Mouse (Mus musculus): Measurements from ENCODE around the gene Cyp2e1. TPM values are rescaled to one million over a fixed set of nuclear protein-coding genes. Genes with fewer than 3 reads are reported as not detected.
"Not testable (repeated sequence)": the region's sequence is repeated elsewhere in the genome, so short reads cannot be mapped to it uniquely, and the experiment has no call there.

The Cyp2e1 gene
- polyA plus RNA-seq, 1 experiment from 2014 or later: not detected

GRCm38 (mm10) chr7:140754556-140754955, 9.0 kb upstream of the Cyp2e1 start:
- no peak overlapping the region for H3K4me3 ChIP-seq (ENCODE audit: low read depth, low read length)
- H3K9me3 ChIP-seq (ENCODE audit: control insufficient read depth, low read length): no peaks in the 10 kb centered on the region
- H3K36me3 ChIP-seq (ENCODE audit: control insufficient read depth, insufficient read depth, low read length): no peaks in the 10 kb centered on the region
- no peaks in the 10 kb centered on the region for H3K27me3 ChIP-seq (replicated peaks; ENCODE audit: control insufficient read depth, insufficient read depth, low read length)
- H3K4me1 ChIP-seq (replicated peaks; ENCODE audit: control insufficient read depth, insufficient read depth, low read length): no peaks in the 10 kb centered on the region
- ATAC-seq (replicated peaks; ENCODE audit: low FRiP score) (no peak), DNase-seq (ENCODE audit: low spot score) (no peak)
- no peak overlapping the region for H3K9ac ChIP-seq (ENCODE audit: low read depth, low read length)
- H3K27ac ChIP-seq (ENCODE audit: low read depth, low read length): no peak overlapping the region
- no peak overlapping the region for H3K4me2 ChIP-seq

GRCm38 (mm10) chr7:140756151-140756854, 7.2 kb upstream of the Cyp2e1 start:
- no peak overlapping the region for H3K4me2 ChIP-seq
- H3K9me3 ChIP-seq (ENCODE audit: control insufficient read depth, low read length): no peaks in the 10 kb centered on the region
- H3K4me1 ChIP-seq (replicated peaks; ENCODE audit: control insufficient read depth, insufficient read depth, low read length): no peaks in the 10 kb centered on the region
- 64% methylated on average over 4 of the region's 4 CpGs for WGBS
- ATAC-seq (replicated peaks; ENCODE audit: low FRiP score) (no peak; the same call in 1 of the 2 replicates), DNase-seq (ENCODE audit: low spot score) (no peak)
- H3K27ac ChIP-seq (ENCODE audit: low read depth, low read length): 0 out of 2 replicates have a peak overlapping the region, but pooled peaks have one; percentile 35
- H3K4me3 ChIP-seq (ENCODE audit: low read depth, low read length): no peak overlapping the region
- no peaks in the 10 kb centered on the region for H3K27me3 ChIP-seq (replicated peaks; ENCODE audit: control insufficient read depth, insufficient read depth, low read length)
- no peak overlapping the region for H3K9ac ChIP-seq (ENCODE audit: low read depth, low read length)
- H3K36me3 ChIP-seq (ENCODE audit: control insufficient read depth, insufficient read depth, low read length): no peaks in the 10 kb centered on the region

- H3K4me3 ChIP-seq (ENCODE audit: low read depth, low read length): no peak overlapping the region
- no peaks in the 10 kb centered on the region for H3K4me1 ChIP-seq (replicated peaks; ENCODE audit: control insufficient read depth, insufficient read depth, low read length)
- DNase-seq (ENCODE audit: low spot score) (no peak), ATAC-seq (replicated peaks; ENCODE audit: low FRiP score) (no peak)
- no peak overlapping the region for H3K4me2 ChIP-seq
- H3K9ac ChIP-seq (ENCODE audit: low read depth, low read length): no peak overlapping the region
- H3K9me3 ChIP-seq (ENCODE audit: control insufficient read depth, low read length): no peaks in the 10 kb centered on the region
- H3K27me3 ChIP-seq (replicated peaks; ENCODE audit: control insufficient read depth, insufficient read depth, low read length): no peaks in the 10 kb centered on the region
- H3K27ac ChIP-seq (ENCODE audit: low read depth, low read length): no peak overlapping the region
- no peaks in the 10 kb centered on the region for H3K36me3 ChIP-seq (ENCODE audit: control insufficient read depth, insufficient read depth, low read length)
Measured at GRCm38 (mm10) chr7:140760647-140761046, 2.9 kb upstream of the Cyp2e1 start.

- ATAC-seq (replicated peaks; ENCODE audit: low FRiP score); H3K4me3 ChIP-seq (ENCODE audit: low read depth, low read length); H3K4me1 ChIP-seq (replicated peaks; ENCODE audit: control insufficient read depth, insufficient read depth, low read length); H3K27me3 ChIP-seq (replicated peaks; ENCODE audit: control insufficient read depth, insufficient read depth, low read length); H3K36me3 ChIP-seq (ENCODE audit: control insufficient read depth, insufficient read depth, low read length); H3K9ac ChIP-seq (ENCODE audit: low read depth, low read length); DNase-seq (ENCODE audit: low spot score); H3K9me3 ChIP-seq (ENCODE audit: control insufficient read depth, low read length); H3K27ac ChIP-seq (ENCODE audit: low read depth, low read length); H3K4me2 ChIP-seq: not testable (repeated sequence)
- 56% methylated on average over 1 of the region's 1 CpGs for WGBS
Measured at GRCm38 (mm10) chr7:140765391-140765790, 1.9 kb downstream of the Cyp2e1 start.

- Histone ChIP-seq H3K27ac (ENCODE audit: low read depth, low read length) (no peak overlapping the region), H3K4me1 (replicated peaks; ENCODE audit: control insufficient read depth, insufficient read depth, low read length) (no peaks in the 10 kb centered on the region), H3K27me3 (replicated peaks; ENCODE audit: control insufficient read depth, insufficient read depth, low read length) (no peaks in the 10 kb centered on the region), H3K9ac (ENCODE audit: low read depth, low read length) (no peak overlapping the region), H3K9me3 (ENCODE audit: control insufficient read depth, low read length) (no peaks in the 10 kb centered on the region), H3K4me2 (no peak overlapping the region), H3K4me3 (ENCODE audit: low read depth, low read length) (no peak overlapping the region), H3K36me3 (ENCODE audit: control insufficient read depth, insufficient read depth, low read length) (no peaks in the 10 kb centered on the region)
- ATAC-seq (replicated peaks; ENCODE audit: low FRiP score) (no peak), DNase-seq (ENCODE audit: low spot score) (no peak)
- WGBS: 60% methylated on average over 12 of the region's 12 CpGs
Measured at GRCm38 (mm10) chr7:140765888-140766739, 2.6 kb downstream of the Cyp2e1 start.

- H3K9me3 ChIP-seq (ENCODE audit: control insufficient read depth, low read length): no peaks in the 10 kb centered on the region
- DNase-seq (ENCODE audit: low spot score): no peak
Measured at GRCm38 (mm10) chr7:140780548-140780947, 17.0 kb downstream of the Cyp2e1 start.

GRCm38 (mm10) chr7:140787406-140788052, 24.0 kb downstream of the Cyp2e1 start, which contains the start of gene Syce1:
Gene Syce1 (minus strand): TSS chr7:140787852.
- H3K4me3 ChIP-seq (ENCODE audit: low read depth, low read length): no peak within 1 kb of the TSS
- no peak within 1 kb of the TSS for H3K9ac ChIP-seq (ENCODE audit: low read depth, low read length)
- no peak for DNase-seq (ENCODE audit: low spot score)
- ATAC-seq (replicated peaks; ENCODE audit: low FRiP score): no peak; the same call in 1 of the 2 replicates
- no peak within 1 kb of the TSS for H3K4me2 ChIP-seq
- no peaks in the 10 kb centered on the region for H3K36me3 ChIP-seq (ENCODE audit: control insufficient read depth, insufficient read depth, low read length)
- no peaks in the 10 kb centered on the region for H3K4me1 ChIP-seq (replicated peaks; ENCODE audit: control insufficient read depth, insufficient read depth, low read length)
- 69% methylated on average over 33 of the region's 33 CpGs for WGBS
- no peaks in the 10 kb centered on the region for H3K9me3 ChIP-seq (ENCODE audit: control insufficient read depth, low read length)
- H3K27ac ChIP-seq (ENCODE audit: low read depth, low read length): no peak within 1 kb of the TSS
- H3K27me3 ChIP-seq (replicated peaks; ENCODE audit: control insufficient read depth, insufficient read depth, low read length): no peaks in the 10 kb centered on the region

More at GRCm38 (mm10) chr7:140780548-140780947, 17.0 kb downstream of the Cyp2e1 start:
- Histone ChIP-seq H3K4me1 (replicated peaks; ENCODE audit: control insufficient read depth, insufficient read depth, low read length) (no peaks in the 10 kb centered on the region), H3K9ac (ENCODE audit: low read depth, low read length) (no peak overlapping the region), H3K36me3 (ENCODE audit: control insufficient read depth, insufficient read depth, low read length) (no peaks in the 10 kb centered on the region), H3K4me3 (ENCODE audit: low read depth, low read length) (no peak overlapping the region), H3K27me3 (replicated peaks; ENCODE audit: control insufficient read depth, insufficient read depth, low read length) (no peaks in the 10 kb centered on the region), H3K27ac (ENCODE audit: low read depth, low read length) (no peak overlapping the region), H3K4me2 (no peak overlapping the region)
- no peak for ATAC-seq (replicated peaks; ENCODE audit: low FRiP score)
- 83% methylated on average over 4 of the region's 4 CpGs for WGBS

- DNase-seq (ENCODE audit: low spot score): no peak
- no peak overlapping the region for H3K4me2 ChIP-seq
- no peaks in the 10 kb centered on the region for H3K27me3 ChIP-seq (replicated peaks; ENCODE audit: control insufficient read depth, insufficient read depth, low read length)
- H3K9me3 ChIP-seq (ENCODE audit: control insufficient read depth, low read length): no peaks in the 10 kb centered on the region
- H3K4me1 ChIP-seq (replicated peaks; ENCODE audit: control insufficient read depth, insufficient read depth, low read length): no peaks in the 10 kb centered on the region
- no peak overlapping the region for H3K27ac ChIP-seq (ENCODE audit: low read depth, low read length)
- WGBS: 81% methylated on average over 7 of the region's 7 CpGs
- ATAC-seq (replicated peaks; ENCODE audit: low FRiP score): no peak
- H3K36me3 ChIP-seq (ENCODE audit: control insufficient read depth, insufficient read depth, low read length): no peaks in the 10 kb centered on the region
- no peak overlapping the region for H3K4me3 ChIP-seq (ENCODE audit: low read depth, low read length)
- no peak overlapping the region for H3K9ac ChIP-seq (ENCODE audit: low read depth, low read length)
Measured at GRCm38 (mm10) chr7:140788053-140788435, 24.5 kb downstream of the Cyp2e1 start.

All from liver, embryonic 11.5 days (tissue).